Mouse (Mus musculus) embryonic facial prominence, embryonic 14.5 days (tissue): ENCODE measurements around the gene Mgat4e. TPM values are rescaled to one million over a fixed set of nuclear protein-coding genes. Genes with fewer than 3 reads are reported as not detected.
A peak's percentile ranks its signal among the peaks of the same experiment; 100 is the strongest.

Source experiments
- ATAC-seq: fragments of 200-750 bp; cut with Nextera tagmentation; 2 replicates; pipeline ENCODE4 v1.8.0; 2017; ENCODE audit warnings: low read depth, moderate number of reproducible peaks, moderate TSS enrichment
- DNase-seq: peaks from one replicate; pipeline ENCODE4 v3.0.0-alpha.2; 2015; ENCODE audit warnings: low spot score
- H3K27ac ChIP-seq: fragments of 300-500 bp; sonication (generic); replicated peaks from 2 replicates; pipeline ENCODE4 v1.5.1; 2014; ENCODE audit warnings: low read depth, mild to moderate bottlenecking, low read length, moderate library complexity
- H3K27me3 ChIP-seq: fragments of 300-500 bp; sonication (generic); replicated peaks from 2 replicates; pipeline ENCODE4 v1.6.1; 2014; ENCODE audit warnings: low read length; ENCODE audit not compliant: control insufficient read depth, insufficient read depth
- H3K36me3 ChIP-seq: fragments of 300-500 bp; sonication (generic); 2 replicates; pipeline ENCODE4 v1.6.1; 2014; ENCODE audit warnings: low read length, mixed read lengths; ENCODE audit not compliant: control insufficient read depth, insufficient read depth
- H3K4me1 ChIP-seq: fragments of 300-500 bp; sonication (generic); 2 replicates; pipeline ENCODE4 v1.6.1; 2014; ENCODE audit warnings: antibody characterized with exemption, low read length; ENCODE audit not compliant: control insufficient read depth, insufficient read depth
- H3K4me2 ChIP-seq: fragments of 300-500 bp; sonication (generic); 2 replicates; pipeline ENCODE4 v1.6.1; 2014; ENCODE audit warnings: low read depth, mild to moderate bottlenecking, low read length, moderate library complexity, mixed read lengths
- H3K4me3 ChIP-seq: fragments of 300-500 bp; sonication (generic); 2 replicates; pipeline ENCODE4 v1.5.1; 2014; ENCODE audit warnings: low read depth, mild to moderate bottlenecking, low read length
- H3K9ac ChIP-seq: fragments of 300-500 bp; sonication (generic); 2 replicates; pipeline ENCODE4 v1.6.1; 2014; ENCODE audit warnings: low read depth, mild to moderate bottlenecking, low read length, moderate library complexity, mixed read lengths
- H3K9me3 ChIP-seq: fragments of 300-500 bp; sonication (generic); 2 replicates; pipeline ENCODE4 v1.6.1; 2016; ENCODE audit warnings: low read length; ENCODE audit not compliant: control insufficient read depth
- WGBS: fragments of 180-500 bp; shearing (Covaris S2); extraction: QIAGEN DNeasy Blood & Tissue Kit; methylation state at CpG from one replicate; pipeline ENCODE4 v1.1.7; 2014; 5-methylcytosine and 5-hydroxymethylcytosine counted together
- polyA plus RNA-seq: library from polyadenylated mRNA; unstranded; fragments of >200 nt; fragmentation: Nextera tagmentation; extraction: Ambion mirVana; gene quantifications from 2 replicates; pipeline ENCODE4 v1.2.1, GENCODE M21; 2014

Mgat4e gene
- polyA plus RNA-seq, 1 experiment from 2014 or later: not detected

DNA sequence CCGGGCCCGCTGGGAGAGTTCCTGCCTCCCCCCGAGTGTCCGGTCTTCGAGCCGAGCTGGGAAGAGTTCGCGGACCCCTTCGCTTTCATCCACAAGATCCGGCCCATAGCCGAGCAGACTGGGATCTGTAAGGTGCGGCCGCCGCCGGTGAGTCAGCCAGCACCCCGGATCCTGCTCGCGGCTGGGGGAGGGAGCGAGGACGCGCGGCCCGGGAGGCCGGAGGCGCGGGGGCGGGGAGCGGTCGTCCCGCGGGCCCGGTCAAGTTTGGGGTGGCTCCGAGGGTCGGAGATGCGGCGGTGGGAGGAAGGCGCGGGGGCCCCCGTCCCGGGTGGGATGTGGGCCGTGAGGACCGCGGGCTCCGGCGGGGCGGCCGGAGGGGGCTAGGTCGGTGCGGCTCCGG, 10.9 kb upstream of the Mgat4e start:
- 0% methylated on average over 8 of the region's 50 CpGs for WGBS
- no peak for ATAC-seq
- Histone ChIP-seq H3K4me1 (peaks cover 12% of the 10 kb centered on the region), H3K4me2 (peak overlapping the region; percentile 58), H3K36me3 (no peaks in the 10 kb centered on the region), H3K9ac (peak overlapping the region; percentile 100), H3K27ac (peak overlapping the region; percentile 94), H3K27me3 (no peaks in the 10 kb centered on the region), H3K4me3 (peak overlapping the region; percentile 100), H3K9me3 (no peaks in the 10 kb centered on the region)
- DNase-seq: no peak

DNA sequence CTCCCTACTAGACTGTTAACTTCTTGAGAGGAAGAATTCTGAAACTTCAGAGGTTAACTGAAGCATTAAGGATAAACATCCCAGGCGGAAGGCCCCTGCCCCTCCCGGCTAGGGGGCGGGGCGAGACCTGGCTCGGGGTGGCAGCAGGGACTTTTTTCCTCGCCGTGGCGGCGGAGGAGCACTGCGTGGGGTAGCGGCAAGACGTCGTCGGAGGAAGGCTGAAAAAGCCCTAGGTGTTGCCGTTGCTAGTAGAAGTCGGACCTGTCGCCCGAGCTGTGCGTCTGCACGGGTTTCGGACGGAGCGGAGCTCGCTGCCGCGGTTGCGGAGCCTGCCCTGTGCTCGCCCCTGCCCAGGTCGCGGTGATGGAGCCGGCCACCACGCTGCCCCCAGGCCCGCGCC, 10.5 kb upstream of the Mgat4e start, which contains the start of gene Kdm5b:
Gene Kdm5b, plus strand, starts transcription at position 196 of the 400 bp plus-strand sequence.
- 0% methylated on average over 10 of the region's 34 CpGs for WGBS

DNA sequence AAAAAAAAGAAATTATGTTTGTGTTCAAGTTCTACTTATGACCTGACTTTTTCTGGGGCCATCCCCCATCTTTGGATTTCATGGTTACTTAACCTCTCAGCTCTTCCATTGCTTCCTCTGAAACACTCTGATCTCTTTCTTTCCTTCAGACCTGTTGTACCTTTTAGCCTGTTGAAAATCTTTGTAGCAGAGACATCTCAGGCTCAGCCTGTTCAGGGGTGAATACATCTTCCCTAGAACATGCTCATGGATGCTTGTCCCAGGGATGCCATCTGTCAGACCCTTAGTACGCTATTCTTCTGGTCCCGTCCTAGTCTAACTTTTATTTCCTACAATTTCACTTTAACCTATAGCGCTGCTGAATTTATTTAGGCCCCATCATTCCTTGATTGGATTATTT, 9.7 kb upstream of the Mgat4e start:
- ATAC-seq (no peak), DNase-seq (no peak)
- Histone ChIP-seq H3K36me3 (no peaks in the 10 kb centered on the region), H3K9ac (no peak overlapping the region), H3K4me1 (peaks cover 14% of the 10 kb centered on the region), H3K27ac (0 out of 2 replicates have a peak overlapping the region, but pooled peaks have one; percentile 94), H3K27me3 (no peaks in the 10 kb centered on the region), H3K4me3 (no peak overlapping the region), H3K4me2 (no peak overlapping the region; the same call in 1 of the 2 replicates), H3K9me3 (no peaks in the 10 kb centered on the region)
- 70% methylated on average over 3 of the region's 3 CpGs for WGBS

More for the DNA sequence above, 10.5 kb upstream of the Mgat4e start, which contains the start of gene Kdm5b:
- Histone ChIP-seq H3K36me3 (no peaks in the 10 kb centered on the region), H3K4me3 (peak within 1 kb of the TSS; percentile 100), H3K4me2 (peak within 1 kb of the TSS; percentile 58), H3K4me1 (peaks cover 14% of the 10 kb centered on the region), H3K9me3 (no peaks in the 10 kb centered on the region), H3K9ac (peak within 1 kb of the TSS; percentile 100), H3K27me3 (no peaks in the 10 kb centered on the region), H3K27ac (peak within 1 kb of the TSS; percentile 94)
- DNase-seq: peak; percentile 94
- peak; percentile 19; the same call in 1 of the 2 replicates for ATAC-seq

DNA sequence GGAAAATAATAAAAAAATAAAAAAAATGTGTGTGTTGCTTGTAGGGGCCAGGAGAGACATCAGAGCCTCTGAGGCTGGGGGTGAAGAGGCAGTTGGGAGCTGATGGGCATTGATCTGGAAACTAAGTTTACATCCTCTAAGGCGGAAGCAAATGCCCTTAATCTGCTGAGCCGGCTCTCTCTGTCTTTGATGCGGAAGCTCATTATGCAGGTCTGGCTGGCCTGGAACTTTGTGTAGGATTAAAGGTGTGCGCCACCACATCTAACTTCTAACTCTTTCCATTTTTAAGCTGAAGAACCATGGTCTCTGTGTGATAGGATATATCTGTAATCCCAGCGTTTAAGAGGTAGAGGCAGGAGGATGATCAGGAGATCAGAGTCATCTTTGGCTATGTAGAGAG, 9.0 kb upstream of the Mgat4e start:
- Histone ChIP-seq H3K4me1 (peaks cover 14% of the 10 kb centered on the region), H3K9me3 (no peaks in the 10 kb centered on the region), H3K27ac (no peak overlapping the region), H3K4me2 (no peak overlapping the region), H3K4me3 (no peak overlapping the region), H3K36me3 (no peaks in the 10 kb centered on the region), H3K9ac (no peak overlapping the region), H3K27me3 (no peaks in the 10 kb centered on the region)
- no peak for ATAC-seq
- DNase-seq: no peak
- 61% methylated on average over 5 of the region's 5 CpGs for WGBS

DNA sequence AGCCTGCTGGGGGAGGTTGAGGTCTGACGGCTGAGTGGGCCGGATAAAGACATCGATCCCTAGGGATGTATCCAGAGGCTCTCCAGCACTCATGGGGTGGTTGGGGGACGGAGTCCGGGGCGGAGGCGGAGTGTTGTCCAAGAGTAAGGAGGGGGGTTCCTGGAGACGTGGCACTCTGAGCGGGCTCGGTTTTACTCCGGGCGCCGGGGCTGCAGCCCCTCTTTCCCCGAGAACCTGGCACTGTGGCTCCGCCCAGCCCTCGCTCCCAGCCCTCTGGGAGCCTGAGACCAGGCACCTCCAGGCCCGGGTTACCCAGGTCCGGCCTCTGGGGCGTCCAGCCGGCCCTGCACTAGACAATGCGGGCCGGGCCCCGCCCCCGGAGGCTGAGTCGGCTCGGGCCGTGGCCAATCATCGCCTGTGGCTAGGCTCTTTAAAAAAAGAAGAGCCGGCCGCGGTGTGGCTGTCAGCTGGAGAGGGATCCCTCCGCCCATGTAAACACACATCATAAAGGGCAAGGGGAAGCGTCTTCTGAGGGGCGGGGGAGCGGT, 7.3 kb upstream of the Mgat4e start:
- H3K27ac ChIP-seq: peak overlapping the region; percentile 87
- peak overlapping the region; percentile 73 for H3K9ac ChIP-seq
- H3K36me3 ChIP-seq: no peaks in the 10 kb centered on the region
- peak; percentile 95 for ATAC-seq
- no peaks in the 10 kb centered on the region for H3K27me3 ChIP-seq
- H3K4me1 ChIP-seq: peaks cover 6% of the 10 kb centered on the region; the same call in 1 of the 2 replicates
- WGBS: under 1% methylated on average over 30 of the region's 35 CpGs
- peak overlapping the region; percentile 48 for H3K4me3 ChIP-seq
- DNase-seq: peak; percentile 99
- peak overlapping the region; percentile 89 for H3K4me2 ChIP-seq
- H3K9me3 ChIP-seq: no peaks in the 10 kb centered on the region

DNA sequence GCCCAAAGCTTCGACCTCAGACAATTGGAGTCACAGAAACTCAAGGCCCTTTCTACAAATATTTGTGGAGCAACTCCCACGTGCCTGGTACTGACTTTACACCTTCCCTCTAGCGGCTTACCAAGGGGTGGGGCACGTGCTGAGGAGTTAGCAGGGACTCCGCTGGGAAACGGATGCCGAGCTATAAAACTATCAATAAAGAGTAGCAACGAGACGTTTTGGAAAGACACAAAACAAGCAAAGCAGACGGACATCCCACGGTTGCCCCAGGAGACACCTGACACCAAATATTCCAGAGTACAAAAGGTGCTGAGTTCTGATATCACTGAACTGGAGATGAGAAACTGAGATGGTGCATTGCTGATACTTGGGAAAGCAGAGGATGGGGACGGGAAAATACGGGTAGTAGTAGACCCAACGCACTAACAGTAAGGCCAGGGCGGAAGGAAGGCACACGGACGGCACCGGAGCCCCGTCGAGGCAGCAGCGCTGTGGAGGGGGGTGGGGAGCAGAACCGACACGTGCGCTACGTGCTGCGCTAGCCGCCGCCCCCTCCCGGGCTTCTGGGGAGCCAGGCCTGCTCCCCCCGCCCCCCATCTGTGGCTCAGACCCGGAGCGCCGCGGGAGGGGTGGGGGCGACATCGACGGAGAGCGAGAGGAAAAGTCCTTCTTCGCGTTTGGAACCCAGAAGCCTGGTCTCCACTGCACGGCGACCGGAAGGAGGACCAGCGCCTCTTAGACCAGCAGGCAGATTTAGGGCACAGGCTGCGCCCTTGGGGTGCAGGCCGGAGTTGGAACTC, 6.6 kb upstream of the Mgat4e start:
- Histone ChIP-seq H3K9ac (peak overlapping the region; percentile 73), H3K36me3 (no peaks in the 10 kb centered on the region), H3K27ac (peak overlapping the region; percentile 87), H3K4me3 (peak overlapping the region; percentile 48), H3K9me3 (no peaks in the 10 kb centered on the region), H3K4me1 (peaks cover 6% of the 10 kb centered on the region; the same call in 1 of the 2 replicates), H3K27me3 (no peaks in the 10 kb centered on the region), H3K4me2 (peak overlapping the region; percentile 89)
- ATAC-seq (peak; percentile 45), DNase-seq (peak; percentile 85)
- 2% methylated on average over 32 of the region's 46 CpGs for WGBS

DNA sequence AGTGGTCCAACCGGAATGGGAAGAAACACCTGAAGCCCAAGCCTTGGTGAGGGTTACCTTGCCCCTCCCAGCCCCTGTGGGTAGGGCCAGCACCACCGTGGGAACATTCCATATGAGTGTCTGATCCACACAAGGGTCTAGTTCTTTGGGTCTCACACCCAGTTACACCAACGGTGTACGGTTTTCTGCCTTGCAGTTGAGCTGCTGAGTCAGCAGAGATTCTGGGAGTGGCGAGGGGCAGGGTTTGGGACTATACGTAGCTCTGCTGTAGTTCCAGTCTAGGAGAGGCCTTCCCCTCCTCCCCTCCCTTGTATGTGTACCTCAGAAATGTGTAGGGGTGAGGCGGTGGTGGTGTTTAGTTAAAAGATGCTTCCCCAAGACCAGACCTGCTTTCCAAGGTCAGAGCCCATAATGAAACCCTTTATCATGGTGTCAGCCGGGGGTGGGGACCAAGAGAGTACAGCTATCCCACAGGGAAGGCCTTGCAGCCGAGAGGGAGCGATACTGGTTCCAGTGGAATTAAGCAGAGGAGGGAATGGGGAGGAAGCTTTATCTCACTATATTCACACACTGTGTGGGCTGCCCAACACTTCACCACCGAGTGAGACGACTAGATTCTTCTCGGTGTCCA, 5.9 kb upstream of the Mgat4e start:
- Histone ChIP-seq H3K4me2 (peak overlapping the region; percentile 89), H3K27ac (peak overlapping the region; percentile 87), H3K9me3 (no peaks in the 10 kb centered on the region), H3K4me1 (peaks cover 6% of the 10 kb centered on the region; the same call in 1 of the 2 replicates), H3K9ac (peak overlapping the region; percentile 73), H3K4me3 (peak overlapping the region; percentile 48), H3K27me3 (no peaks in the 10 kb centered on the region), H3K36me3 (no peaks in the 10 kb centered on the region)
- ATAC-seq: peak; percentile 46
- WGBS: 22% methylated on average over 13 of the region's 13 CpGs
- DNase-seq: peak; percentile 88

DNA sequence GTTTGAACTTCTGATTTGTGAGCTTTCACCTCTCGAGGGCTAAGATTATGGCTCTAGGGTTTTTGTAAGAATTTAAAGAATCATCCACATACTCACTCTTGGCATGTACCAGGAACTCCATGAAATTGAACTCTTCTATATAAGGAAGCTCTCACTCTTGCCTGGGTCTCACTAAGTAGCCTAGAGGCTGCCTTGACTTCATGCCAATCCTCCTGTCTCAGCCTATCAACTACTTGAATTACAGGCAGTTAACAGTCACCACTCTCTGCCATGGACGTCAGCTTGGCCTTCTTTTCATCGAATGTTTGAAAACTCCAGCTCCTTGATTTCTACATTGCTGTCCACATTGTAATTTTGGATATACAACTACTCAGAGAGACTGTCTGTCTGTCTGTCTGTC, 2.9 kb upstream of the Mgat4e start:
- WGBS: 58% methylated on average over 3 of the region's 3 CpGs
- Histone ChIP-seq H3K4me3 (no peak overlapping the region), H3K4me1 (peaks cover 6% of the 10 kb centered on the region; the same call in 1 of the 2 replicates), H3K4me2 (no peak overlapping the region), H3K27ac (no peak overlapping the region), H3K9me3 (no peaks in the 10 kb centered on the region), H3K27me3 (no peaks in the 10 kb centered on the region), H3K9ac (no peak overlapping the region), H3K36me3 (no peaks in the 10 kb centered on the region)
- peak; percentile 37 for DNase-seq
- ATAC-seq: no peak
